Mouse (Mus musculus) adrenal gland, adult 8-10 months (tissue): Measurements from ENCODE around the gene Commd7. TPM values are rescaled to one million over a fixed set of nuclear protein-coding genes. Genes with fewer than 3 reads are reported as not detected.

Experiments
- DNase-seq: peaks from one replicate; pipeline ENCODE4 v3.0.0; 2022
- total RNA-seq, 4 experiments: library from RNA; stranded (reverse); gene quantifications; 2 replicates each; pipeline ENCODE4 v1.2.4; 2022

Gene Commd7
- total RNA-seq, 4 experiments from 2014 or later, result 39.0 to 48.0 (median 45.0) TPM

DNA sequence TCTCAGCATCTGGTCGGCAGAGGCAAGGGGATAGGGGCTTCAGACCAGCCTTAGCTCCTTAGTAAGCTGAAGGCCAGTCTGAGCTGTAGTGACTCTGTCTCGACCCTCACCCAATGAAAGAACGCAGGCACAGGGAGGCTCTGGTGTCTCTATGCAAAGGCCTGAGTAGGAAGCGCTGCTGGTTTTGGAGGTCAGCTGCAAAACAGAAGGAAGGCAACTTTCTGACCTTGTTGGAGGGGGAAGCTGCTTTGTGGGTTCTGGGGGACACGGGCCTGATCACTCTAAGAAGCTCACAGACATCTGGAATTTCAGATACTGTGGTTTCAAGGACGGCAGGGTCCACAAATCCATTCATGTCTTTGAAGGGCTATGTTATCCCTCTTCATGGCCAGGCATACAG, 46.6 kb downstream of the Commd7 start:
- DNase-seq, result no peak

DNA sequence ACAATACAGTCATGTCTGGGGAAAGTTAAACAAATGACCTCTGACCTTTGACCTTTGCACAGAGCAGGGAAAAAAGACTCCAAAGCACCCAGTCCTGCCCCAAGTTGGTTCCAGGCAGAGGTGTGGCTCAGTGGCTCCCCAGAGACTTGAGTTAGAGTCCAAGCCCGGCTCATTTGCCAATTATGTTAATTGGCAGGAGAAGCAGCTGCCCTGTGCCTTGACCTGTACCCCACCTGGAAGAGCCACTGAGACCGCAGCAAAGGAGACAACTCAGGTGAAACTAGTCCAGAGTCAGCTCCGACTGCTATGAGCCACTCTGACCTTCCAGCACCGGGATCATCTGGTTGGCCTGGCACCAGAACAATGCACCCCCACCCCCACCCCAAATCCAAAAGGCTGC, 48.2 kb downstream of the Commd7 start:
- no peak for DNase-seq

DNA sequence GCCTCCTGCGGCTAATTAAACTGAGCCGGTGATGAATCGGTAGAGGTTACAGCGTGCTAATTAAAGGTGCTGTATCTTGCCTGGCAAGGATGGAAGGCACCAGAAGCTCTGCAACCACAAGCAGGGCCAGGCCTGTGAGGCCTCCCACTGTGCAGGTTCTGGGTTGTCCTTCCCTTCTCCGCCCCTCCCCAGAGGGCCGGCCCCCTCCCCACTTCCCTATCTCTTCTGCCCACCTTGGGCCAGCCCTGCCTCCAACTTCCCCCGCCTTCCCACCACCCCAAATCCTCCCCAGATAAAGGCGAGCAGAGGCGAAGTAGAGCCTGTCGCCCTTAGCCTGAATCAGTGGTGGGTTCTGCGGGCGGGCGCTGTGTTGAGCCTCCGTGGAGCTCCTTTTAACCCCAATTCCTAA, 48.9 kb downstream of the Commd7 start:
- DNase-seq, result no peak

DNA sequence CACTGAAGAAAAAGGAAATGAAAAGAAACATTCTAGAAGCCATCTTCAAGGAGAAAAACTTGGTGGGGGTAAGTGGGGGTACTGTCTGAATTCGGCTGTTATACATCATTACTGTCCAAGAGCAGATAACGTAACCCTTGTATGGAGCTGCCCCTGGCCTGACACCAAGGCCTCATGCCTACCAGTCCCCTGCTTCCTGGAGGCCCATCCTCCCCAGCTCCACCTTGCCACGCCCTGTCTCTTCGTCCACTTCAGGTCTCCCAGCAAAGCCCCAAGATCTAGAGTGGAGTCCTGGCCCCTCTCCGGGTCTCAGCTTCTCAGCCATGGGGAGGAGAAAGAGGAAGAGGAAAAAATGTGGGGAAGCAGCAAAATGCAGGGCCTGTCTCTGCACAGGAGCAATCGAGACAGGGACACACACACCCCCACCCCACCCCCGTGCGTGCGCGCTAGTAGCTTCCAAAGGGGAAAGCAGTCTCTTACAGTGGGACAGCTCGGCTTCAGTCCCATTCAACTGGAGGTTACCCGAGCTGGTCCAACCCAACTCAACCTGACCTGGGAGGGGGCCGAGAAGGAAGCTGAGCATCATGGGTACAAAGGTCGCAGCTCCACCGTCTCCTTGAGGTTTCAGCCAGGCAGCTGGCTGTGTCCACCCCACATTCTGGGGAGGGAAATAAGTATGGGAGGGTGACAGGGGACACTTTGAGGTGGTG, 49.5 kb downstream of the Commd7 start:
- no peak for DNase-seq

DNA sequence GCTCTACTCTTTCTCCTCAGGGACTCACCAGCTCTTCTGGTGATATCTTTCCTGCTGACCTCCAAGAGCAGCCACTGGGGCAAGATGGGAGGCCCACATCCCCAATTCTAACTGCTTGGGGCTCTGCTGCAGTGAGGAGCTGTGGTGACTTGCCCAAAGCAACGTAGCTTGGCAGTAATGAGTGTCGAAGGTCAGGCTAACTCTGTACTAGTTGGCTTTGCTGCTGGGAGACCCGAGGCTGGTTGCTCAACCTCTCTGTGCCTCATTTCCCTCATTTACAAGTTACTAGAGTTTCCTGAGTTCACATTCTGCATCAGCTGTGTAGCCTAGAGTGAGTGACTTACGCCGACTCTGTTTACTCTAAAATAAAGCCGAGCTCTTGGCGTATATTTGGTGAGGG, 51.2 kb downstream of the Commd7 start:
- no peak for DNase-seq

DNA sequence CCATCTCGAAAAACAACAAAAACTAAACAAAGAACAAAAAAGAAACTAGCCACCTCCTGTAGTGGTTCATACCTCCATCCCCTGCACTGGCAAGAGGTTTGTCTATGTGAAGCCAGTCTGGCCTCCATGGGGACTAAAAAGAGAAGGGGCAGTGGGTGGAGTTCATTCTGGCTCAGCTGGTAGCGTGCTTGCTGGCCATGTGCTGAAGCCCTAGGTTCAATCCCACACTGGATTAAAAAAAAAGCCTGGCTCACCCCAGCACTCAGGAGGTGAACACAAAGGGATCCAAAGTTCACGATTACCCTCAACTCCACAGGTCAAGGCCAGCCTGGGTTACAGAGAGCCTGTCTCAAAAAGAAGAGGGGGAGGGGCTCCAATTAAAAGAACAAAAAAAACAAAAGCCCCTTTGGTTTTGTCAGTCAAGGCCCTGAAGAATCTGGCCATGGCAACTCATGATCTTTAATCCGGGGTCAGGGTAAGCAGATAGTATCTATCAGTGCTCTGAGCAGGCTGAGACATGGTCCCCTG, 52.1 kb downstream of the Commd7 start:
- no peak for DNase-seq

DNA sequence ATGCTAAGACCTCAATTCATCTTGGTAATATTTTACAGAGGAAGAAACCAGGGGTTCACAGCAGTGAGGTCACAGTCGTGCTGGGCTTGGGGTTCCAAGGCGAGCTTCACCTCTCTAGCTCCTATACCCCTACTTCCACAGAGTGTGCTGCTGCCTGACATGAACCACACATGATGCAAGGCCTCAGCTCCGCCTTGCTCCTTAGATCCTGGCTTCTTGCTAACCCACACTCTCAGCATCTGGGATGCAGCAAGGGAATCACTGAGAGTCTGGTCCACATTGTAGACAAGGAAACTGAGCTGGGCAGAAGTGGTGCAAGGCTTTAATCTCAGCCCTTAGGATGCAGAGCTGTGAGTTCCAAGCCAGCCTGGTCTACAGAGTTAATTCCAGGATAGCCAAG, 52.5 kb downstream of the Commd7 start:
- DNase-seq, result no peak

DNA sequence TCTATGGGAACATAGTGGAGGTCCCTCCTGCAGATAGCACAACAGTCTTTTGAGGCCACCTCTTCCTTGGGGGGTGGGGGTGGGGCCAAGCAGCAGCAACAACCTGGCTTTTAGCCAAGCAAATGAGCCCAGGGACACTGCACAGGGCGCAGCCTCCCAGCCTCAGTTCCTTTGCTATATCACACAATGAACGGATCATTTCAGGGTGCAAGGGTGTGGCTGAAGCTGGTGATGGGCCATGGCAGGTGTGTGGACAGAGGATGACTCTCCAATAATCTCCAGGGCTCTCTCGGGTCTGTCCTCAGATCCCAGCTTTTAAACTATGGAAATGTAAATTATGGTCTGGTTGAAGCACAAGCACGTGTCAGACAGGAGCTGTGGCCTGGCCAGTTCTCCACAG, 55.5 kb downstream of the Commd7 start:
- DNase-seq, result no peak

DNA sequence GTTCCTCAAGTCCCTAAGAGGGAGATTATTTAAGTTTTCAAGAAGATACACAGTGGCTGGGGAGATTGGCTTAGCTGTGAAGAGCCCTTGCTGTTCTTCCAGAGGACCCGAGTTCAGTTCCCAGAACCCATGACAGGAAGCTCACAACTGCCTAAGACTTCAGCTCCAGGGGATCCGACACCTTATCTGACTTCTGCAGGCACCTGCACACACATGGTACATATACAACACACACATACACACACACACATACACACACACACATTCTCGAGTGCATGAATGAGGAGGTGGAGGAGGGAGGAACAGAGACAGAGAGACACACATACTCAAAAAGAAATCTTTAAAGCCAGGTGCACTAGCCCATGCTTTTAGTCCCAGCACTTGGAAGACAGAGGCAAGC, 56.4 kb downstream of the Commd7 start:
- no peak for DNase-seq

DNA sequence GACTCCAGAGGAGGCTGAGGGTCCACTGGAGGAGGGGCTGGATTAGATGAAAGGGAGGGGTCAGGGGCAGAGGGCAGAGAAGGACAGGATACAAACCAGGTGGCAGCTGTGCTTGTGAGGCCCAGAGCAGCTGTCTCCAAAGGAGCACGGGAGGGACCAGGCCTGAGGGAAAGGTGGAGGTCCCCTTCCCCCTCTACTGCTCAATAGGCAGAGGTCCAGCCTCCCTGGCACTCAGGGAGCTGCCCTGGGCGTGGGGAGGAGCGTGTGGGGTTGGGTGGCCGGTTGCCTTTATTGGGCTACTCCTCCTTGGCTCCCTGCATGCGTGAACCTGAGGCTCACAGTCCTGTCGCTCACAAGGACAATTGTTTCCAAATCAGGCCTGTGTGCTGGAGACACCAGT, 57.0 kb downstream of the Commd7 start:
- DNase-seq, result no peak

DNA sequence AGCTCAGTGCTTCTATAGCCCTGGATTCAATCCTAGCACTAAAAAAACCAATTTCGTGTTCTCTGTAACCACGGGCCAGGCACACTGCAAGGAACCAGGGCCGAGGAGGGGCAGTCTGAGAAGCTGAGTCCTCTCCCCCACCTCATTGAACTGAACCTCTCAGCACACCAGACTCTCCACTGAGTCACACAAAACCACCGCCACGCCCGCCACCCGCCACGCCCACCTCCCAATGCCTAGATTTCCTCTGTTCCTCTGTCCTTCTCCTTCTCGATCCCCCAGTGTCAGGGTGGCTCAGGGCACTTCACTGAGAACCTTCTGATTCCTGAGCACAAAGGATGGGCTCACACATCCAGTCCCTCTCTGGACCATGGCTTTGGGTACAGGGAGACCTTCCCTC, 59.5 kb downstream of the Commd7 start:
- DNase-seq, result no peak

DNA sequence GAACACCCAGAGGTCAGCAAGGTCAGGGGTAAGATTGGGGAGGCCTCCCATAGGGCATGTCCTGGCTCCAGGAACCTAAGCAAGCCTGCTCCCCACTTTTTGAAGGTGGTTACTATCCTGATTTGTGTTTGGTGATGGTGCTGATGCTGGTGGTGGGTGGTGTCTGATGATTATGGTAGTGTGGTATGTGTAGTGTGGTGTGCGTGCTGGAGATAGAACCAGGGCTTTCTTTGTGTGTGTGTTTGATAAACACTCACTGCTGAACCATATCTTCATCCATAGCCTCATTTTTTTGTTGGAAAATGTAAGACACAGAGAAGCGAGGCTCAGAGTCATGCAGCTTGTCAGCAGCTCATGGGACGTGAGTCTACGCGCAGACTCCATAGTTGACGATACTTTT, 64.0 kb downstream of the Commd7 start:
- DNase-seq, result no peak

DNA sequence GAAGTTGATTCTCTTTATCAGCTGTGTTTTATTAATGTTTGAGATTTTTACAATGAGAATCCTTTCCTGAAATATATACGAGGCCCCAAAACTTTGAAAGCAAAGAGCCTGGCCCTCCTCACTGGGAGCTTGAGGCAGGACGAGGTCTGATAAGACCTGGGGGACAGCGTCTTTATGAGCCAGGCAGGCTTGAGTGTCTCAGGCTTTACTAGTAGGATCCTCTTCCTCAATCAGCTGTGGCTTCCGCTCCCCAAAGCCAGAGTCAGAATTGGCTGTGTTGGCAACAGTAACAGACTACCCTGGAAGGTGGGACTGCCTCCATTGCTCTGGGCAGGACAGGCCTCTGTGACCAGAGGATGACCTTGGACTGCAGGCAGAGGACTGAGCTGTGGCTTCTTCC, 64.6 kb downstream of the Commd7 start:
- DNase-seq, result no peak

Other genes starting within 250 kb of the Commd7 start
- gene 4930404H24Rik, start 140.0 kb downstream of the Commd7 start, total RNA-seq, result not detected
- gene Nol4l, start 102.8 kb downstream of the Commd7 start, total RNA-seq, result 10 to 100 TPM in 3 of 4 experiments, 1 to 10 TPM in 1; 9.9 to 19.6 (median 12.8) TPM
- 1 to 10 TPM; 2.1 to 3.9 (median 2.8) TPM for gene Dnmt3b, start 16.7 kb upstream of the Commd7 start, total RNA-seq
- gene Dnmt3c, start 63.9 kb upstream of the Commd7 start, total RNA-seq, result not detected
- gene Mapre1, start 108.5 kb upstream of the Commd7 start, total RNA-seq, result 100 to 1,000 TPM in 3 of 4 experiments, 10 to 100 TPM in 1; 72.9 to 117 (median 101) TPM
- gene Efcab8, start 147.2 kb upstream of the Commd7 start, total RNA-seq, result under 1 TPM; 0.12 to 0.80 (median 0.63) TPM
- gene Sun5, start 238.3 kb upstream of the Commd7 start, total RNA-seq, result not detected
- under 1 TPM in 1 of 4 experiments, not detected in 3; 0.17 TPM for gene Bpifb2, start 242.3 kb upstream of the Commd7 start, total RNA-seq